Mouse (Mus musculus) thymus, adult 18-20 months (tissue): Measurements from ENCODE around the gene Col6a1.

Experiments
- DNase-seq, 2 experiments: peaks; one replicate each; pipeline ENCODE4 v3.0.0; 2022; ENCODE audit warnings: mixed read lengths in 2 of 2

The Col6a1 gene

DNA sequence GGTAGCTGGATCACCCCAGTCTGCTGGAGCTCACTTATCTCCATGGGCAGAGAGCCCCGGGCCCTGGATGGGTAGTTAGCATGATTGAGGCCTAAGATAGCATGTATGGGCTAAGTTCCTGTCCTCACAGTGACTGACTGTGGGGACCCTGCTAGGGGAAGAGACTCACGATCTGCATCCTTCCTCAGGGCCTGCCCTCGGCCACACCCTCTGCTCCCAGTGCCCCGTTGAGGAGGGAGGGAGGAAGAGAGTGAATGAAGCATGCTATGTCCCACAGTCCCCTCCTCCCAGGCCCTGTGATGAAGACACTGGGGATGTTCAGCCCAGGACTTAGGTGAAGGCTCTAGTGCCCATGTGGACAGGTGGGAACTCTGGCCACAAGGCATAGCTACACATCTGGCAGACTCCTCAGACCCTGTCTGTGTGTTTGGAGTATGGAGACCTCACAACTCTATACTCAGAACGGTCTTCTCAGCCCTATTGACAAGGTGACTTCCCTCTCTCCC, 1.7 kb downstream of the Col6a1 start:
- no peak for DNase-seq

- DNase-seq: no peak
These were observed 3.1 kb downstream of the Col6a1 start for GRCm38 (mm10) chr10:76722751-76723450.

GRCm38 (mm10) chr10:76721746-76722145, 4.2 kb downstream of the Col6a1 start:
- no peak for DNase-seq

DNA sequence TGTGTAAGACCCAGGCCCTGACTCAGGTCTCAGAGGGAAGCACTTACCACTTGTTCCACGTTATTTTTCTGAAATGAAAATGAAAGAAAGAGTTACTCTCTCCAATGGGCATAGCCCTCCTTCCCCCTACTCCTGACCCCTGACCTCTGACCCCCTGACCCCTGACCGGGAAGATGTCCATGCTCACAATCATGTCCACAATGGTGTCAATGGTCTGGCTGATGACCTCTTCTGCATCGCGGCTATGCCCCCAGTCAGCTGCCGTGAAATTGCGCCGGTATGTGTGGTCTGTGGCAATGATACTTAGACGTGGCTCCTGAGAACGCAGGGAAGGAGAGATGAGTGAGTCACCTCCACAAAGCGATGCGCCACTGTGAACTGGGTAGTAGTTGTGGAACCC, 4.8 kb downstream of the Col6a1 start:
- DNase-seq: no peak

DNA sequence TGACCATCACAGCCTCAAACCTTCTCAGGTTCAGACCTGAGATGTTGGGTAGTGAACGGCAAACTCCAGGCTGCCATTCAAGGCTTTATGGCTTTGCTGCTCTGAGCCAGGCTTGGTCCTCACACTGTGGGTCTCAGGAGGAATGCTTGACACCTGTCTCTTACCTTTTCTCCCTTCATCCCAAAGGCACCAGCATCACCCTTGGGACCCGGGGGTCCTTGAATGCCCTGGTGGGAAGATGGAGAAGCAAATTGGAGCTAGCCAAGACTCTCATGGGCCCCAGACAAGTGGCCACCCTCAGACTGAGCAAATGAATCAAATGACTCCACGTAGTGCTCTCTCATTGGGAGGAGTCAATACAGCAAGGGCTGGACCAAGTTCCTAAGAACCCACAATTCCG, 8.3 kb downstream of the Col6a1 start:
- DNase-seq: no peak

DNA sequence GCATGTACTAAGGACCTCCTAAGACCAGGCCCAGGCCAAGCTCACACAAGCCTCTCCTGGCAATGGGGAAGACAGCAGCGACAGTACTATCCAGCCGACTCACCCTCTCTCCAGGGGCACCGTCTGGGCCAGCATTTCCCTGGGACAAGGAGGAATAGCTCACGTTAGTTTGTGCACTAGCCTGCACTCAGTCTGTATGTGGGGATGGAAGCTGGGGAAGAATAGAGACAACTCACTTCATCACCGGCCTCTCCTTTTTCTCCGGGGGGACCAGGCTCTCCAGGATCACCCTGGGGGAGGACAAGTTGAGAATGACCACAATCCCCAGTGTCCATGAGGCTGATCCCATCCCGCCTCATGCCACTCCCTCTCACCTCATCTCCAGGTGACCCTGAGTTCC, 8.9 kb downstream of the Col6a1 start:
- no peak for DNase-seq

GRCm38 (mm10) chr10:76714303-76714702, 11.7 kb downstream of the Col6a1 start:
- no peak for DNase-seq

- DNase-seq: no peak
These were observed 13.5 kb downstream of the Col6a1 start for GRCm38 (mm10) chr10:76712500-76712899.

GRCm38 (mm10) chr10:76711331-76711730, 14.6 kb downstream of the Col6a1 start:
- DNase-seq: no peak

GRCm38 (mm10) chr10:76708465-76708864, 17.5 kb downstream of the Col6a1 start:
- DNase-seq: no peak

GRCm38 (mm10) chr10:76707584-76707983, 18.4 kb downstream of the Col6a1 start:
- no peak for DNase-seq

DNA sequence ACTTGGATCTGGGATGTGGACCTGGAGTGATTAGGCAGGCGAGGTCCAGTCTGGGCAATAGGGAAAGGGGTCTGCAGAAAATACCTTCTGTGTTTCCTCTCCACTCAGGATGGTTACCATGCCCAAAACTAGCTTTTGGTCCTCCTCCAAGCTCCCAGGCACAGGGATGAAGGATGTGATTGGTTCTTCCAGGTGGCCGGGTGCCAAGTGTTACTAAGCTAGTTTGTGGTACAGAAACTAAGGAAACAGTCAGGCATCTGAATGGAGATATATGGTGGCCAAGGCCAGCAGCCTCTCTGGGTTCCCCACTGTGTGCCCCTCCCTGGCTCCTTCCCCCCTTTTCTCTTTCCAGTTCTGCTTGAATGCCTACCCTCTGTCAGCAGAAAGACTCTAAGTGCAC, 19.0 kb downstream of the Col6a1 start:
- DNase-seq: no peak

- no peak for DNase-seq
These were observed 21.6 kb downstream of the Col6a1 start for GRCm38 (mm10) chr10:76704358-76704757.

DNA sequence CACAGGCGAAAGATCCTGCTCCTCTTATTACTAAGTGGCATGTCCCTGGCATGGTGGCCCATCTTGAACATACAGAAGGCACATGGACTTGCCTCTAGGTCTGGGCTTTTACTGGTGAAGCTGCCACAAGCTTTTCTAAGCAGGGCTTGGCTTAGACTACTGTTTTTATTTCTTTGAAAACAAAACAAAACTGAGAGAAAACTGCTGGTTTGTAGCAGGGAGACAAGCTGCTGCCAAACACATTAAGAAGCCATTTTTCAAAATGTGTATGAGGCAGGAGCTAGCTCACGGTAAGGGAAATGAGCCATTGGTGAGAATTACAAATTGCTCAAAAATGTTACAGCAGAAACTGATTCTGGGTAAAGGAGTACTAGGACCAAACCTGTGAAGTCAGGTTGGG, 24.5 kb downstream of the Col6a1 start:
- DNase-seq: no peak

DNA sequence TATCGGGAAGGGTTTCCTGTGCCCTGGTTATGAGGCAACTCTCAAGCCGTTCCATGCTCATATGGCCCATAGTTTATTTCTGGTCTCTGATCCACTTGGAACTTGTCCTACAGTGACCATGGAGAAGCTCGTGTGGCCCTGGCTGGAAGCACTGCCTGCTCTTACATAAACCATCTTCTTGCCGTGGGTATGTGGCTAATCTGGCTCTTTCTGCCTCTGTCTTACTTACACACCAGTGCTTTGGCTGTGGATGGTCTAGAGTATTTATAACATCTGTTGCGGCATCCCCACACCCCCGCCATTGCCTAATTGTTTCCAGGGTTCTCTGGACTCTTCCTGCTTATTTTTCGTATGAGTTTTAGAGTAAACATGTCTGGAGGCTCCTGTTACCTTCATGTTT, 26.2 kb downstream of the Col6a1 start:
- DNase-seq: no peak

DNA sequence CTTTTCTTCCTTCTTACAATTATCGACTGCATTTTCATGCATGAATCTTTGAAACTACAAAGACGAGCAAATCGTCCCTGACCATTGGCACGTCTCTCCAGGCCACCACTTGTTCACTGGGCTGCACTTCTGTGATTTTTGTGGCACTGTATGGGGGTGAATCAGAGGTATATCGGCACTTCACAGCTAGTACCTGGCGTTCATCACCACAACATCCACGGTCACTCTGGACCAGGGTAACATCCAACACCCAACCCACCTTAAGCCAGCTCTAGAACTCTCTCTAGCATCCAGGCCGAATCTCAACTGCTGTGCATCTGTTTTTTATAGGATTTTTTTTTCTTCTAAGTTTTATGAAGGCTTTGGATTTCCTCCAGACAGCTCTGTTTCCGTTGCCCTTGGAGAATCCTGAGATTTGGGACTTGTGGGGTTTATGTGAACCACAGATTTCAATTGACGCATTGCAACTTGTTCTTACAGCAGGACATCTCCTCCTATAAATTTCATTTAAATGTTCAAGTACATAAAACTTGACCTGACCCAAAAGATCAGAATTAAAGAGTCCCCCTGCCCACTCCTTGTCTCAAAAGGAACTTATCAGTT, 30.6 kb downstream of the Col6a1 start:
- no peak for DNase-seq

- no peak for DNase-seq
These were observed 31.2 kb downstream of the Col6a1 start for GRCm38 (mm10) chr10:76694765-76695164.

DNA sequence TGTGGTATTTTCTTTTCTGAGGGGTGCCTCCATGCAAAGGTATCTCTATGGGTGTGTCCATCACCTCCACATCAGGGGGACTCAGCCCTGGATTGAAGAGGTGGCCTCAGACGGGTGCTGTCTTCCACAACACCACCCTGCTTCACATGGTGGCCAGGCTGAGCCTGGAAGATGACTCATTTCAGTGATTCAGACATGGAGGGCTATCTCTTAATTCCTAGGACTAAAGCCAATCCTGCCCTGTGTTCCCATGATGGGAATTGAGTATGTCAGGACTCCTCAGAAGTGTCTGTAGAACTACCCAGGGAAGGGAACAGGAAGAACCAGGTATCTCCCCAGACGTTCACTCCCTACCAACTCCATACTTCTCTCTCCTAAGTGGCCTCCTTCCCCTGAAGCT, 32.5 kb downstream of the Col6a1 start:
- no peak for DNase-seq

- DNase-seq: no peak
These were observed 40.4 kb downstream of the Col6a1 start for GRCm38 (mm10) chr10:76685451-76686017.

- DNase-seq: no peak
These were observed 42.0 kb downstream of the Col6a1 start for GRCm38 (mm10) chr10:76683977-76684376.

DNA sequence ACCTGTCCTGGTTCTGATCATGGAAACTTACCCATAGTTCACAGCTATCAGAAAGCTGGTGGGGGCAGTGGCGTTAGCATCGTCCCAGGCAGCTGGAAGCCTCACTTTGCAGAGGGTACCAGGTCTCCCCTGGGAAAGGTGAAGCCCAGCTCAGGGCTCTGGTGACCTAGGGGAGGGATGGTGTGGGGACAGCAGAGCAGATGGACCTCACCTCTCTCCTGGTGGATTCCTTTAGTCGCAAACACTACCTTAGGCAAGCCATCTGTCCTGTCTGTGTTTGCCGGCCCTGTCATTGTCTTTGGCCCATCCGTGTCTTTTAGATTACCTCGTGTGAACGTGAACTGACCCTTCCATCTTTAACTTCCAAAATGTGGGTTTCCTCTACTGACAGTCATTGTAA, 42.5 kb downstream of the Col6a1 start:
- no peak for DNase-seq

- DNase-seq: no peak
These were observed 44.1 kb downstream of the Col6a1 start for GRCm38 (mm10) chr10:76681882-76682281.

- DNase-seq: no peak
These were observed 45.0 kb downstream of the Col6a1 start for GRCm38 (mm10) chr10:76680758-76681650.
